Mouse (Mus musculus) forelimb bud, embryonic 11.5 days (tissue): ENCODE measurements around the gene Htr1f.

ENCODE experiments used
- DNase-seq: peaks from one replicate; pipeline ENCODE4 v3.0.0-alpha.2; 2012; ENCODE audit warnings: low read depth, low spot score

Gene Htr1f

DNA sequence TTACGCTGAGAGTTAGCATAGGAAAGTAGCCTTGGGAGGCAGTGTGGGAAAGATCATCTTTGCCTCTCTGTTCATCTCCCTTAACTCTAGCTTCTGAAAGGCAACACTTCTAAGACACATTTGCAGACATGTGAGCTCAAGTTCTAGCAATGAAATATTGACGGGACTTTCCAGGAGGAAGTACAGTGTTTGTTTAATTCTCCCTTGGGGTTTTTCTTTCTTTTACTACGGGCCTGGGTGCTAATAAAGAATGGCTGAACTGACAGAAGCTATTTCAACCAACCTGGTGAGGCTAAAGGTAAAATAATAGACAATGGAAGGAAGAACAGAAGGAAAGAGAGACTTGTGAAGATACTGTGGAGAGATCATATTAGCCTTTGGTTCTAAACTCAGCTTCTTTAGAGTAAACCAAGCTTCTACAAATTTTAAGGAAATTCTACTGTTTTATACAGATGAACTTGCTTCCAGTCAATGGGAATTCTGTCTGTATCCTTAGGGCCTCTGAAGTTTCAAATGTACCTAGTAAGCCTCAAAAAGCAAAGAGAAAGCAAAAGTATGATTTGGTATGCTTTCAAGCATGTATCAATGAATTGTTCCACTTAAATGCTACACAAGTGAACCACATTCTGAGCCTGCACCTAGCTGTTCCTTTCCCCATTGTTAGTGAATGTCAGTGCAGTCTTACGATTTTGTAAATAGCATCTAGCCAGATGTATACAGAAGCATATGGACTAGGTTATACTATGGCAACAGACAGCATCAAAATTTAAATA, 131.9 kb downstream of the Htr1f start:
- no peak for DNase-seq

DNA sequence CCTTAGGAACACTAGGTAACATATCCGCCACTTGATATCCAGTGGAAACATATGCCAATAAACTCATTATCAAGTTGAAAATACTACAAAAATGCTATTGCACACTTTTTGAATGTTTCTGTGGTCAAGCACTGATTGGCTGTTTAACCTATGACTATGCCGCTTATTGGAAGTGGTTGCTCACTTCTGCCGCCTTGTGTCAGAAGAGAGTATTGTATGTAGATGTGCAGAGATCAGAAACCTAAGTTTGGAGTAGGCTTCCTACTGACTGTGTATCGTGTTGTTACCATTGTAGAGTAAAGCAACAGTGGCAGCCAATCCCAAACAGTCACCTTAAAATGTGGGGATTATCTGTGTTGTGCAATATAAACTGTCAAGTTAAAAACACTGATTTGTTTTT, 144.0 kb downstream of the Htr1f start:
- DNase-seq = no peak

DNA sequence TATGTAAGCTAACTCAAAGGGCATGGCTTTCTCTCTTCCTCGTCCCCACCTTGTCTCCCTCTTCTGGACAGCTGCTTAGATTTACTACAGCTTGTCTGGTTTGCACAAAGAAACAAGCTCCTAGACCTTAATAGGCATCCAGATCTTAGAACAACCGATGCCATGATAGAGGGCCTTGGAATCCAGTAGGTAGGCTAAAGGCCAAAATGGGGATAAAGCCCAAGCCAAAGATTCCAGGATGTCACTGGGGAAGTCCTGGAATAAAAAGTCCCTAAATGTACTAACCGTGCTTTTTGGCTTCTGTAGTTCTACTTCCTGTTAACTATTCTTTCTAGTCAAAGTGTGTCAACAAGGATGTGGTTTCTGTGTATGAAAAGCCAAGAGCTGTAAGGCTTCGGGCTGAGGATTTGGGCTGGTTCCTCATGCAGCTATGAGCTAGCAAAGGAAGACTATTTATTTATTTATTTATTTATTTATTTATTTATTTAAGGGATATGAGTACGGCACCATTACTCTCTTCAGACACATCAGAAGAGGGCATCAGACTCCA, 163.9 kb downstream of the Htr1f start:
- no peak for DNase-seq

DNA sequence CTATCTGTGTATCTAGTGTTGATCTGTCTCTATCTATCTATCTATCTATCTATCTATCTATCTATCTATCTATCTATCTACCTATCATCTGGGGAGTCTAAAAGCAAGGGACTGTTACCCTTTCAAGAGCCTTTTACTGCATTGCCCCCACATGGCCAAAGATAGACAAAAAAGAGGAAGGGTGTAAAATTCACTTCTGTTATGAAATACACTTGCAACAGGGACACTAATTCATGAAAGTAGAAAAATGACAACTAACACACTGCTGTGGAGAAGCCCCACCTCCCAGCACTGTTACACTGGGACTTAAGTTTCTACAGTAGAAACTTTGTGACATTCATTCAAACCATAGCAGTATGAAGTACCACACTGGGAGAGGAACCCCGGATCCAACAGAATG, 170.9 kb downstream of the Htr1f start:
- no peak for DNase-seq

DNA sequence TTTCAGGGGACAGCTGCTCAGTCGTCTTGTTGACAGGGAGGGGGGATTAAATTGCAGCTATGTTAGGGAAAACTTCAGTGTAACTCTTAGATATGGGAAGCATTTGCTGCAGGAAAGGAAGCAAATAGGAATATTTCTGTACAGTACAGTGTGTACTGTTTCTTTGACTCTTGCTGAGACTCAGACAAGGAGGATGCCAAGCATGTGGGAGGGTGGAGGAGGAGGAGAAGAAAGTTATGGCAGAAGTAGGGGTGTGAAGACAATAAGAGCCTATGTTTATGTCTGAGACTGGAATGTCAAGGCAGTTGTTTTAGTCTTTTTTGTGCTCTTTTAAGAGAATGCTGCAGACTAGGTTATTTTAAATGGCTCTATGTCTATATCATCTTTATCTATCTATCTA, 171.6 kb downstream of the Htr1f start:
- DNase-seq = no peak

DNA sequence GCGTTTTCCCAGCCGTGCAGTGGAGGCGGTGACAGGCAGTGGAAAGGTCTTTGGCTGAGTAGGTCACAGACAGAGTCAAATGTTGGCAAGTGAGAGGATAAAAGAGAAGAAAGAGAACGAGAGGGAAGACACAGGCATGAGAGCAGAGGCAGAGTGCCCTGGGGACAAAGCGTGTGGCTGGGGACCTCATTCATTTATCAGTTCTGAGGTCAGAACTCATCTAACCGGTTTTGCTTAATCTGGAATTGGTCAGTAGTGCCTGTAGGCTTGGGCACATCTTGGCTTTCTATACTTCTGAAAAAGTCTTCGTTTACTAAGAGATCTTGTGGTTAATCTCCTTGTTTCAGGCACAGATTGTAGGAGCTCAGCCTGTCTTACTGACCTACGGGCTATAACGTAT, 182.2 kb downstream of the Htr1f start:
- DNase-seq = no peak

DNA sequence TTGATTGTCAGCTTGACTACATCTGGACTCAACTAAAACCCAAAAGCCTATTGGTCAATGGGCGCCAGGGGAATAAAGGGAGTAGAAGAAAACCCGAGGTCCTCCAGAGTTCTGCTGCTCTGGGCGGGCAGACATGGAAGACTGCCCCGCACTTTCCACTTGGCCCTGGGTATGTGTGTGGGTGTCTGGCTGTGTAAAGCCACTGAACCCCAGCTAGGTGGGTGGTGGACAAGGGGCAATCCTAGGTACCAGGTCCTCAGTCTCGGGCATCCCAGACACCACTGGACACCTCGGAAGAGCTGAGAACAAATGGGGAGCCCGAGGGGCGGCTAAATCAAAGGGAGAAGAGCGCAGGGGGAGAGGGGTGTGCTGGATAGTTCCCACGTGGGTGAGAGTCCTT, 196.9 kb downstream of the Htr1f start:
- no peak for DNase-seq

DNA sequence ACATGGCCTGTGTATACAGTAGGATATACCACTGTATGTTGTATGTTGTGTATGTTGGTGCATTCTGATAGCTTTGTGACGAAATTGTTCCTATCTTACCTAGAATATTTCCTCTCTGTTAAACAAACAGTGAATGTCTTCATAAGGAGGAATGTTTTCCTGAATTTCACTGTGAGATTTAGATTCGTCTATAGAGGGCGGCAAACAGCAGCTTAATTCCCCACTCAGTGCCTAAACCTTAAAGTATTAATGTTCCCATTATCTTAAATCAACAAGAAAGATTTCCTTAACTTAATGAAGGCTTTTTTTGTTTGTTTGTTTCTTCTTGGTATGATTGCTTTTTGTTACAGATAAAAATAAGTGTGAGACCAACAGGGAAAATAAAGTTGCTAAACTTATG, 198.5 kb downstream of the Htr1f start:
- no peak for DNase-seq

DNA sequence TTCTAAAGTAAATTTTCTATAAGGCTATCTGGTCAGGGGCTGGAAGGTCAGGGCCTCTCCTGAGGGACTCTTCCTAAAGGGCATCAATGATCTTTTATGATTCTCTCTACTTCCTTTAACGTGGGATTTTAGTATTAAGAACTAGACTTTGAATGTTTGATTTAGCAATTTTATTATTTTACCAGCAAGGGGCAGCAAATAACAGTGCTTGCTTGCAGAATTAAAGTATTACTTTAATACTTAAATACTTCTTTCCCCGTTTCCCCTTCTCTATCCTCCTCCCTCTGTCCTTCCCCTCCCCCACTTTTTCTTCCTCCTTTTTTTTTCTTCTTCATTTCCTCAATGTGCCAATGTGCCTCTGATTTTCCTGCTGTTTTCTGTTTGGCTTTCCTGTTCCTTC, 202.3 kb downstream of the Htr1f start:
- DNase-seq = no peak

DNA sequence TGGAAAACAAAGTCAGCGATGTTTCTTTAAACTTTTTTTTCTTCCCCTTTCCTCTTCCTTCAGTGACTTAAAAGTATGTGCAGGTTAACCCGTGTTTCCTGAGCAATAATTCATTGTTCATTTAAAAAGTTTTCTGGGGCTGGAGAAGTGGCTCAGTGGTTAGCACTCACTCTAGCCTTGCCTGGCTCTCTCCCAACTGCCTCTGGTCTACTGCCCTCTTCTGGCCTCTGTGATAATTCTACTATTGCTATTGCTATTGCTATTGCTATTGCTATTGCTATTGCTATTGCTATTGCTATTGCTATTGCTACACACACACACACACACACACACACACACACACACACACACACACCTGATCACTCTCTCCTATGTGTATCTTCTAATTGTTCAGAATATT, 206.6 kb downstream of the Htr1f start:
- no peak for DNase-seq

DNA sequence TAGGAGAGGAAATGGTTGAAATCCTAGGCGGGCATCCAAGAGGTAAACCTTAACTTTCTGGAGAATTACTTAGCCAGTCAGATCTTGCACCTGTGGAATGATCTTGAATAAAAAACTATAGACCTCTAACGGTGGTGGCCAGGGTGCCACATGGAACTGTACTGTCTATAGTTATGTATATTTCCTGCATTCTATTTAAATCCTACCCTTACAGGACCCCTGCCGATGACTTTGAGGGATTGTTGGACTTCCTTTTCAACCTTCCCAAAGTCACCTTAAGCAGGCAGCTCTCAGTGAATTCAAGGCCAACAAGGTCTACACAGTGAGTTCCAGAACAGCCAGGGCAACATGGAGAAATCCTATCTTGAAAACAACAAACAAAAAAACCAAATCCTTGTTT, 216.2 kb downstream of the Htr1f start:
- no peak for DNase-seq

DNA sequence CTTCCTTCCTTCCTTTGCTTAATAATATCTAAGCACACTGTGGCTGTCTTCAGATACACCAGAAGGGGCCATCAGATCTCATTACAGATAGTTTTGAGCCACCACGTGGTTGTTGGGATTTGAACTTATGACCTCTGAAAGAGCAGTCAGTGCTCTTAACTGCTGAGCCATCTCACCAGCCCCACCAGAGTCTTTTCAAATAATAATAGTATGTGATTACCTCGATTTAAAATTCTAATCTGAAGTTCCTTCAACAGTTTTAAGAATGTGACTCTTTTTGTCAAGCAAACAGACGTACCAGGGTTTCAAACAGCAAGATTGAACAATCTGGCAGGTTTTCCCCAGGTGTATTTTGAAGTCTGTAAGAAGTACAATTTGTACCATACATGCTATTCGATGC, 220.1 kb downstream of the Htr1f start:
- no peak for DNase-seq

DNA sequence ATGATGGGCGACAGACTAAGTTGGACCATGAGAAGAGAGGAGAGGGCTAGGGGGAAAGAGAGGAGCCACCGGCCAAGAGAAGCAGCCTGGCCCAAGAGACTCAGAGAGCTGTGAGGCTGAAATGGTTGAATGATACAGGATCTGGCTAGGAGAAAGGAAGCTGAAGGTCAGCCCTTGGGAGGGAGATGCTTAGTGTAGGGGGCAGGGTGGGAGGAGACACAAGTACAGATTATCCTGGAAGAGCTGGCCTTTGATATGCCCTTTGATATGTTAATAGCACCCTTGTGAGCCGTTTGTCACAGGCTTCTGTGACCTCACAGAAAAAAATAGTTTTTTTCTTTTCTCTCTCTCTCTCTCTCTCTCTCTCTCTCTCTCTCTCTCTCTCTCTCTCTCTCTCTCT, 220.5 kb downstream of the Htr1f start:
- DNase-seq = no peak

DNA sequence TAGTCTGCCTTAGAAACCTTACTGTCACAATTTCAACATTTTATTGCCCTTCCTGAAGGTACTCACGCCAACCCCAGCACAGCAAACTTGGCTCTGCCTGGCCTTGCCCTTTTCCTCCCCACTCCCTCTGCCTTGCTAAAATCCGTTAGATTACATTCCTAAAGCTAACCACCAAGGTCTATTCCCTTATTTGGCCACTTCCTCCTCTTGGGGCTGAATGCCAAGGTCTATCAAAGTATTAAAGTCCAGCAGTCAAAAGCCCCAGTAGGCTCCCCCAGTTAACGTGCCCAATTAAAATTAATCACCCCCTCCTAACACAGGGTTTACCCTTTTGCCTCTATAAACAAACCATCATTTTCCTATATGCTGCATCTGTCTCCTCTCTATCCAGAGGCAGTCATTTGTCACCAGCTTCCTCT, 221.2 kb downstream of the Htr1f start:
- no peak for DNase-seq

DNA sequence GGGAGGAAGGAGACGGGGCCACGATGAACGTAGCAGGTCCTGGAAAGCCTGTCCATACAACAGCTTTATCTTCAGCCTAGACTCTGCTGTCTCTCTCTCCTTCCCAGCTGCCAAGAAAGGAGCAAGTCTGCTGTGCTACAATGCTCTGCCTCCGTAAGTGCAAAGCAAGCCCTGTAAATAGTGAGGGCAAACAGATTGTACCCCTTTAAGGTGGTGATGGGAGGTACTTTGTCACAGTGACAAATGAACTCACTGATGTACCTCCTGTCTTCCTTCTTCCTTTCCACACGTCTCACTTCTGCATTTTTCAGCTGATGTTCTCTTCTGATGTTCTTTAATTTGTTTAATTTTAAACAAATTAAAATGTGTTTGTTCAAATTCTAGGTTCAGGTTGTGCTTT, 221.8 kb downstream of the Htr1f start:
- DNase-seq = no peak

DNA sequence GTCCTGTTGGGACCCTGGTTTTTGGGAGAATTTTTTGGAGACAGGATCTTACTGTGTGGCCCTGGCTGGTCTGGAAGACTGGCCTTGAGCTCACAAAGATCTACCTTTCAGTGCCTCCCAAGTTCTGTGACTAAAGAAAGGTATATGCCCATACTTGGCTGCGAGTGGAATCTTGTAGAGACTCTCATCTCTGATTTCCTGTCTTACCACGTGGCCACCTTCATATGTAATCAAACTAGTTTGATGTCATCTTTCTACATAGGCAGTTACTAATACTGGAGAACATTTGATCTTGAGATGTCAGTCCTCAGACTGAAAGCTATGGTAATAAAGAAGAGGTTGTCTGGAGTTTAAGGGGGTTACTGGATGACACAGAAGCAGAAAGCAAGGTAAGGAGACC, 224.2 kb downstream of the Htr1f start:
- no peak for DNase-seq

DNA sequence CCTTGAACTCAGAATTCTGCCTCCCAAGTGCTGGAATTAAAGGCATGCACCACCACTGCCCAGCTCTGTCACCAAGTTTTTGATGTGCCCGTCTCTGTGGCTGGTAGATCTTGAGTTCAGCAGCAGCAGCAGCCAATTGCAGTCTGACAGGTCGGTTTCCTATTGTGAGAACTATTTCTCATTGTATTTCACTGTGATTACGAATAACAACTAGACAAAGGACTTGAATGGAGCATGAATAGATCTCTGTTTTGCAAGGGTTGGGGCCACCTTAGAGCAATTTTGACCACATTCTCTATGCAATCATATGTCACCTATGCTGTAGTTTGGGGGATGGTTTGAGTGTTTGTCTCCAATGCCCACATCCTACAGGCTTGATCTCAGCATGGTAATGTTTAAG, 224.7 kb downstream of the Htr1f start:
- no peak for DNase-seq

DNA sequence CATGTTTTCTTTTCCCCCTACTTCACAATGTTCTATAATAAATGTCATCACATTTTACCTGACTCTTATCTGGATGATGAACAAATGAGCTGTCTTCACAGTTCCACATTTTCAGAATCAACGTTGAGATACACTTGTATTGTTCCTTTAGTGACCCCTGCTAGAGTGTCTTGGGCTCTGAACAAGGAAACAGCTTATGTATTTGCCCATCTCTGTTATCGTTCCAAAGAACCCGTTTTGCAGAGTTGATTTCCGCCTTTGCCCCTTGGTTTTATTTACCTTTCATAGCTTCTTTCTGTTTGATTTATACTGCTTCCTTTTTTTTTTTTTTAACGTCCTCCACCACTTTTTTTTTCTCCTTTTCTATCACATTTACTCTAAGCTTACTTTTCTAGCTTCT, 225.9 kb downstream of the Htr1f start:
- DNase-seq = no peak

DNA sequence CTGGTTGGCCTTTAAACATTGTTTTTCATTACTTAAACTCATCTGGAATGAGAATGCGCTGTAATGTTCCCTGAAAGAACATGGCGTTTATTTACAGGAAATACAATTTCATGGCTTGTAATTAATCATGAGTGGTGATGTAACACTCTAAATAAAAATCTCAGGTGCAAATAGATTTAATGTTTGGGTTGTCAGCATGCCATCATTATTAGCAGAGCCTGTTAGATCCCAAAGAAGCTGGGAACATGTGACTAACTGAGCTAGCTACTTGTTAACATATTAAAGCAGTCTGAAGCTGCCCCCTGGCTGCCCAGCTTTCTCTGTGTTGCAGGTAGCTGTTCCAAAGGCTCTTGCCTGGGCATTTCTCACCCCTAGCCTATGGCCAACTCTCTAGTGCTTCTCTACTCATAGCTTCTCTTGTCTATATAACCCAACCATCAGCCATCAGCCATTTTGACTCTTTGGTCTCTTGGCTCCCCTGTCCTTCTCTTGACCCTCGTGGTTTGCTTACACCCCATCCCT, 227.0 kb downstream of the Htr1f start:
- no peak for DNase-seq

DNA sequence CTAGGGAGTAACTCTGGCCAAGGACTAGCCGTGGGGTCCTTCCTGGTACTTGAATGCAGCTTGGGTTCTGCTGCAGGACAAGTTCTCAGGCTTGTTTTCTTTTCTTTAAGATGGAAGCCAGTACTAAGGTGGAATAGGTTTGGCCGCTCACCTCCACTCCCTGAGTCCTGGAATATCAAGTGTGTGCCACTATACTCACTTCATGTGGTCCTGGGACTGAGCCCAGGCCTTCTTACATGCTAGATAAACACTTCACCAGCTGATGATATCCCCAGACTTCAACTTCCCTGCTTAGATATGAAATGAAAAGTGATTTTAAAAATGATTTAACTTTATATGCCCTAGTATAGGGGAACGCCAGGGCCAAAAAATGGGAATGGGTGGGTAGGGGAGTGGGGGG, 228.3 kb downstream of the Htr1f start:
- no peak for DNase-seq

DNA sequence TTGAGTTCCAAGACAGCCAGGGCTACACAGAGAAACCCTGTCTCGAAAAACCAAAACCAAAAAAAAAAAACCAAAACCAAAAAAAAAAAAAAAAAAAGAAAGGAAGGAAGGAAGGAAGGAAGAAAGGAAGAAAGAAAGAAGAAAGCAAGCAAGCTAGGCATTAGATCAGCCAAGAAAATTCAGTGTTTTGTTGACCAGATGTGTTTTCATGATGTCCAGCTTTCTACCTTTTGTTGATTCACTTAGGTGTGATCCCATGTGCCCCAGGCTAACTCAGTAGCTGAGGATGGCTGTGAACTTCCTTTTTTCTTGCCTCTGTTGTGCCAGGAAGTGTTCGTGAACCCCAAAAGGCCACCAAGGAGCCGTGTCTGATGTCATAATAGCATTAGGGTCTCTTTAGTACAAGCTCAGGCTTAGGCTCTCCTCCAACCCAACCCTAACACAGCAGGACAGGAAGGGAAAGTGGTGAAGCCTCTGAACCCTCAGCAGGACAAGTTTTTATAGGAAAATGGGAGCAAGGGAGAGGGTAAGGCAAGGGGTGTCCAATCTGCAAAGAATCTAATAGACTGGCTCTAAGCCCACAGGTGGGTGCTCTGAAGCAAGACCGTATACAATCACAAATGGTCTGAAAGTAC, 228.9 kb downstream of the Htr1f start:
- DNase-seq = no peak

DNA sequence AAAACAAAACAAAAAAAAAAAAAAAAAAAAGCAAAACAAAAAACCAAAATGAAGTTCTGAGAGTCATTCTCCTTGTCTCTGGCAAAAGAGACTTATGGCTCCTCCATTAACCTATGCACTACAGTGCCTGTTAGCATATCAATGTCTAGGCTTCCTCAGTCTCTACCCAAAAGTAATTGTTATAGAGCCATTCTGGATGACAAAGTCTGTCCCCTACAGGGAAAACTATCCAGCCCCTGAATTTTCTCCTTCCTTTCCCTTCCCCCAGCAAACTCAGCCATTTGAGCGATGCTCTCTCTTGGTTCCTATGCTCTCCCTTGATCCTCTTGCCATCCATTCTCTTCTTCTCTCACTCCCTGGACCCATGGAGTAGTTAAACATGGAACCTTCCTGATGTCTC, 229.8 kb downstream of the Htr1f start:
- no peak for DNase-seq

DNA sequence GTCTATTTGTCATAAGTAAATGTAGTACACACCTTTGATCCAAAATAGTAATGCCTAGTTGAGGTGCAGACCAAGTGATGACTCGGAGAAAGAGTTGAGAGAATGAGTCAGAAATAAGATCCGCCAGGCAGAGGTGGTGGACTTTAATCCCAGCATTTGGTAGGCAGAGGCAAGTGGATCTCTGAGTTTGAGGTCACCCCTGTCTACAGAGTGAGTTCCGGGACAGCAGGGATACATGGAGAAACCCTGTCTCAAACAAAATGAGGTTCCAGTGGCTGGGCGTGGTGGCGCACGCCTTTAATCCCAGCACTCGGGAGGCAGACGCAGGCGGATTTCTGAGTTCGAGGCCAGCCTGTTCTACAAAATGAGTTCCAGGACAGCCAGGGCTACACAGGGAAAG, 230.3 kb downstream of the Htr1f start:
- DNase-seq = no peak
